Mouse (Mus musculus): ENCODE measurements around the gene Ttll5. TPM values are rescaled to one million over a fixed set of nuclear protein-coding genes. Genes with fewer than 3 reads are reported as not detected.
A peak's percentile ranks its signal among the peaks of the same experiment; 100 is the strongest.

The Ttll5 gene
- polyA plus RNA-seq, 1 experiment from 2014 or later, result 11.3 TPM

GRCm38 (mm10) chr12:85969571-85969970, 145.1 kb downstream of the Ttll5 start:
- no peak for ATAC-seq (ENCODE audit: low FRiP score, low TSS enrichment)
- no peak overlapping the region for H3K27ac ChIP-seq (ENCODE audit: low read length)

DNA sequence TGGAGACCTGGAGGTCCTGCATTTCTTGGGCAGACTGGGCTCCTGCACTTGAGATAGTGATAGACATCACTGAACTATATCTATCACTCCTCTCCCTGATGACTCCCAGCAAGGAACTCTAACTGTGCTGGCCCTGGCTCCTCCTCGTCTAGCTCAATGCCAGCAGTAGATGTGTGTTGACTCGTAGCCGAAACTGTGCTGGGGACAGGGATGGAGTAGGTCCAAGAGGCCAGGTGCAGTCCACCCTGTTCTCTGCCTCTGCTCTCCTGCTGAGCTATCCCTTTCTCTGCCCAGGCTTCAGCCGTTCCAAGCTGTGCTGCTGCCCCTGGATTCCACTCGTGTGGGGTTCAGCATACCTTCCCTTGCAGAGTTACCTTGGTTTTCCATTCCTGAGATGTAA, 145.7 kb downstream of the Ttll5 start:
- ATAC-seq (ENCODE audit: low FRiP score, low TSS enrichment), result no peak
- H3K9ac ChIP-seq (replicated peaks; ENCODE audit: low read length), result no peak overlapping the region
- H3K36me3 ChIP-seq (ENCODE audit: insufficient read depth, low read length), result no peaks in the 10 kb centered on the region
- no peak overlapping the region for H3K27ac ChIP-seq (ENCODE audit: low read length)
- H3K4me3 ChIP-seq (ENCODE audit: low read length), result no peak overlapping the region
- no peak overlapping the region for H3K4me2 ChIP-seq (replicated peaks; ENCODE audit: low read depth, low read length)
- H3K4me1 ChIP-seq (ENCODE audit: insufficient read depth, low read length), result peaks cover 17% of the 10 kb centered on the region
- H3K9me3 ChIP-seq (ENCODE audit: low read length), result no peaks in the 10 kb centered on the region
- no peaks in the 10 kb centered on the region for H3K27me3 ChIP-seq (ENCODE audit: insufficient read depth, low read length)
- 64% methylated on average over 5 of the region's 5 CpGs for WGBS

More at GRCm38 (mm10) chr12:85969571-85969970, 145.1 kb downstream of the Ttll5 start:
- H3K4me1 ChIP-seq (ENCODE audit: insufficient read depth, low read length), result peaks cover 17% of the 10 kb centered on the region
- H3K36me3 ChIP-seq (ENCODE audit: insufficient read depth, low read length), result no peaks in the 10 kb centered on the region
- no peak overlapping the region for H3K4me2 ChIP-seq (replicated peaks; ENCODE audit: low read depth, low read length)
- H3K9ac ChIP-seq (replicated peaks; ENCODE audit: low read length), result 0 out of 2 replicates have a peak overlapping the region, but pooled peaks have one; percentile 4
- 43% methylated on average over 5 of the region's 5 CpGs for WGBS
- H3K4me3 ChIP-seq (ENCODE audit: low read length), result no peak overlapping the region
- H3K9me3 ChIP-seq (ENCODE audit: low read length), result no peaks in the 10 kb centered on the region
- no peaks in the 10 kb centered on the region for H3K27me3 ChIP-seq (ENCODE audit: insufficient read depth, low read length)

- 0 out of 2 replicates have a peak, but pooled peaks have one; percentile 34 for ATAC-seq (ENCODE audit: low FRiP score, low TSS enrichment)
- no peak overlapping the region for H3K4me2 ChIP-seq (replicated peaks; ENCODE audit: low read depth, low read length)
- H3K4me1 ChIP-seq (ENCODE audit: insufficient read depth, low read length), result peaks cover 17% of the 10 kb centered on the region
- no peaks in the 10 kb centered on the region for H3K9me3 ChIP-seq (ENCODE audit: low read length)
- no peak overlapping the region for H3K9ac ChIP-seq (replicated peaks; ENCODE audit: low read length)
- no peaks in the 10 kb centered on the region for H3K27me3 ChIP-seq (ENCODE audit: insufficient read depth, low read length)
- no peak overlapping the region for H3K4me3 ChIP-seq (ENCODE audit: low read length)
- WGBS, result 30% methylated on average over 2 of the region's 2 CpGs
- no peak overlapping the region for H3K27ac ChIP-seq (ENCODE audit: low read length)
- no peaks in the 10 kb centered on the region for H3K36me3 ChIP-seq (ENCODE audit: insufficient read depth, low read length)
Observed at GRCm38 (mm10) chr12:85970803-85971202, 146.3 kb downstream of the Ttll5 start.

GRCm38 (mm10) chr12:85971655-85972054, 147.2 kb downstream of the Ttll5 start:
- Histone ChIP-seq H3K27me3 (ENCODE audit: insufficient read depth, low read length) (no peaks in the 10 kb centered on the region), H3K9ac (replicated peaks; ENCODE audit: low read length) (no peak overlapping the region), H3K36me3 (ENCODE audit: insufficient read depth, low read length) (no peaks in the 10 kb centered on the region), H3K4me2 (replicated peaks; ENCODE audit: low read depth, low read length) (no peak overlapping the region), H3K27ac (ENCODE audit: low read length) (no peak overlapping the region), H3K9me3 (ENCODE audit: low read length) (no peaks in the 10 kb centered on the region), H3K4me1 (ENCODE audit: insufficient read depth, low read length) (peaks cover 17% of the 10 kb centered on the region), H3K4me3 (ENCODE audit: low read length) (no peak overlapping the region)
- ATAC-seq (ENCODE audit: low FRiP score, low TSS enrichment), result no peak
- 94% methylated on average over 4 of the region's 4 CpGs for WGBS

GRCm38 (mm10) chr12:85973526-85973925, 149.1 kb downstream of the Ttll5 start:
- Histone ChIP-seq H3K27me3 (ENCODE audit: insufficient read depth, low read length) (no peaks in the 10 kb centered on the region), H3K9me3 (ENCODE audit: low read length) (no peaks in the 10 kb centered on the region), H3K27ac (ENCODE audit: low read length) (peak overlapping the region; percentile 49), H3K36me3 (ENCODE audit: insufficient read depth, low read length) (no peaks in the 10 kb centered on the region), H3K9ac (replicated peaks; ENCODE audit: low read length) (no peak overlapping the region), H3K4me1 (ENCODE audit: insufficient read depth, low read length) (peaks cover 17% of the 10 kb centered on the region), H3K4me2 (replicated peaks; ENCODE audit: low read depth, low read length) (no peak overlapping the region), H3K4me3 (ENCODE audit: low read length) (no peak overlapping the region)
- 50% methylated on average over 4 of the region's 4 CpGs for WGBS
- ATAC-seq (ENCODE audit: low FRiP score, low TSS enrichment), result peak; percentile 59; the same call in 1 of the 2 replicates

DNA sequence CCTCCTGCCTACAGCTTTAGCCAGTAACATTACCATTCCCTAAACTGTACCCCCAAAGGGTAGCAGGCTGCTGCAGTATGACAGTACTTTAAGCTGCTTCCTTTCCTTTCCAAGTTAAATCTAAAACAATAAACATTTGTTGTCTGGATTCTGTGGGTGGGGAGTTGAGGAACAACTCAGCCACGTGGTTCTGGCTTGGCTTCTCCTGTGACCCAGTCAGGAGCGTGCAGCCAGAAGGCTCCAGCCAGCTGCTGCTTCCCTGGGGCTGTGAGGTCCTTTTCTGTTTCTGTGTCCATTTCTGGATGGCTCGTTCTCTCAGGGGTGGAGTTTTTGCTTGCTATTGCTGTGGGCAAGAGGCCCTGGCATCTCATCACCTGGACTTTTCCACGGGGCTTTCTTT, 149.6 kb downstream of the Ttll5 start:
- 44% methylated on average over 4 of the region's 4 CpGs for WGBS
- Histone ChIP-seq H3K4me3 (ENCODE audit: low read length) (no peak overlapping the region), H3K9ac (replicated peaks; ENCODE audit: low read length) (no peak overlapping the region), H3K9me3 (ENCODE audit: low read length) (no peaks in the 10 kb centered on the region), H3K27ac (ENCODE audit: low read length) (peak overlapping the region; percentile 49), H3K4me1 (ENCODE audit: insufficient read depth, low read length) (peaks cover 17% of the 10 kb centered on the region), H3K4me2 (replicated peaks; ENCODE audit: low read depth, low read length) (no peak overlapping the region), H3K27me3 (ENCODE audit: insufficient read depth, low read length) (no peaks in the 10 kb centered on the region), H3K36me3 (ENCODE audit: insufficient read depth, low read length) (no peaks in the 10 kb centered on the region)
- ATAC-seq (ENCODE audit: low FRiP score, low TSS enrichment), result no peak

GRCm38 (mm10) chr12:85979996-85980395, 155.5 kb downstream of the Ttll5 start:
- Histone ChIP-seq H3K4me2 (replicated peaks; ENCODE audit: low read depth, low read length) (no peak overlapping the region), H3K9ac (replicated peaks; ENCODE audit: low read length) (no peak overlapping the region), H3K4me3 (ENCODE audit: low read length) (no peak overlapping the region), H3K36me3 (ENCODE audit: insufficient read depth, low read length) (no peaks in the 10 kb centered on the region), H3K27ac (ENCODE audit: low read length) (no peak overlapping the region), H3K4me1 (ENCODE audit: insufficient read depth, low read length) (no peaks in the 10 kb centered on the region), H3K27me3 (ENCODE audit: insufficient read depth, low read length) (no peaks in the 10 kb centered on the region), H3K9me3 (ENCODE audit: low read length) (no peaks in the 10 kb centered on the region)
- no peak for ATAC-seq (ENCODE audit: low FRiP score, low TSS enrichment)
- 77% methylated on average over 5 of the region's 5 CpGs for WGBS

DNA sequence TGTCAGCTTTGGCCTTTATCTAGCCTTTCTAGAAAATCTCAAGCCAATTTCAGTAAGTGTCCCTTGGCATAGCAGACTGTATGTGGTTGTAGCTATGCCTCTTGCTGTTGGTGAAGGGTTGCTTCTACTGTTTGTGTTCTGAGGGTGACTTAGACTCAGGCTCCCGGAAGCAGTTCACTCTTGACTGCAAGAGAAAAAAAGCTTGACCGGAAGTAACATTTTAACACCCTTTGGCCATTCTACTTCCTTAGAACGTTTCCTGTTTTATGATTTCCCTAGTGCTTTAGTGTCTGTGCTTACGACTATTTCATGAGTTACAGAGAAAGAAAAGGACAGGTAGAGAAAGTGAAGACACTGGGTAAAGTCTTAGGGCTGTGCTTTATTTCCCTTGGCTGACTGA, 161.1 kb downstream of the Ttll5 start:
- Histone ChIP-seq H3K4me3 (ENCODE audit: low read length) (no peak overlapping the region), H3K9me3 (ENCODE audit: low read length) (no peaks in the 10 kb centered on the region), H3K9ac (replicated peaks; ENCODE audit: low read length) (no peak overlapping the region), H3K4me2 (replicated peaks; ENCODE audit: low read depth, low read length) (no peak overlapping the region), H3K4me1 (ENCODE audit: insufficient read depth, low read length) (peaks cover 27% of the 10 kb centered on the region), H3K36me3 (ENCODE audit: insufficient read depth, low read length) (no peaks in the 10 kb centered on the region), H3K27me3 (ENCODE audit: insufficient read depth, low read length) (no peaks in the 10 kb centered on the region), H3K27ac (ENCODE audit: low read length) (no peak overlapping the region; the same call in 1 of the 2 replicates)
- no peak for ATAC-seq (ENCODE audit: low FRiP score, low TSS enrichment)
- 41% methylated on average over 4 of the region's 4 CpGs for WGBS

DNA sequence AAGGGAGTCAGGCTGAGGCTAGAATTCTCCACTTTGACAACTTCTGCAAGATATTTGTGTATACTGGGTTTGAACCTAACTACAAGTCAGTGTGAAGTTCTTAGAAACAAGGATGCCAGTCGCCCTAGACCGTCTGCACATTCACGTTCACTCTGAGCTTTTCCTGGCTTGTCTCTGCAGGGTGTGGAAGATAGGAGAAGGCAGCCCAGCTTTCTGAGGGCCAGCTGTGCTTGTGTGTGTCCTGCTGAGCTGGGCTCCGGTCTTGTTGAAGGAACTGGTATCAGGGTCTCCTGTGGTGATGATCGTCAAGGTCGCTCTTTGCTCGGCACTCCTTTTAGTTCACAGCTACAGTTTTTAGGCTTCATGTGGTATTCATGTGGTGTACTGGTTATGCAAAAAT, 161.6 kb downstream of the Ttll5 start:
- Histone ChIP-seq H3K4me1 (ENCODE audit: insufficient read depth, low read length) (peaks cover 27% of the 10 kb centered on the region), H3K27me3 (ENCODE audit: insufficient read depth, low read length) (no peaks in the 10 kb centered on the region), H3K4me3 (ENCODE audit: low read length) (no peak overlapping the region), H3K36me3 (ENCODE audit: insufficient read depth, low read length) (no peaks in the 10 kb centered on the region), H3K4me2 (replicated peaks; ENCODE audit: low read depth, low read length) (no peak overlapping the region), H3K27ac (ENCODE audit: low read length) (peak overlapping the region; percentile 61), H3K9me3 (ENCODE audit: low read length) (no peaks in the 10 kb centered on the region), H3K9ac (replicated peaks; ENCODE audit: low read length) (no peak overlapping the region)
- 64% methylated on average over 7 of the region's 7 CpGs for whole genome bisulfite sequencing
- ATAC-seq (ENCODE audit: low FRiP score, low TSS enrichment), result no peak

- Histone ChIP-seq H3K9ac (replicated peaks; ENCODE audit: low read length) (no peak overlapping the region), H3K4me1 (ENCODE audit: insufficient read depth, low read length) (peaks cover 27% of the 10 kb centered on the region), H3K4me3 (ENCODE audit: low read length) (no peak overlapping the region), H3K4me2 (replicated peaks; ENCODE audit: low read depth, low read length) (peak overlapping the region; percentile 2), H3K27me3 (ENCODE audit: insufficient read depth, low read length) (no peaks in the 10 kb centered on the region), H3K36me3 (ENCODE audit: insufficient read depth, low read length) (no peaks in the 10 kb centered on the region), H3K27ac (ENCODE audit: low read length) (peak overlapping the region; percentile 61; the same call in 1 of the 2 replicates), H3K9me3 (ENCODE audit: low read length) (no peaks in the 10 kb centered on the region)
- 37% methylated on average over 13 of the region's 13 CpGs for WGBS
- peak; percentile 61 for ATAC-seq (ENCODE audit: low FRiP score, low TSS enrichment)
Observed at GRCm38 (mm10) chr12:85986540-85987443, 162.3 kb downstream of the Ttll5 start.

Measured in kidney, embryonic 16.5 days (tissue).